Mouse (Mus musculus): ENCODE results near the gene Bcam. TPM values are rescaled to one million over a fixed set of nuclear protein-coding genes. Genes with fewer than 3 reads are reported as not detected.

The Bcam gene
- total RNA-seq, 2 experiments from 2014 or later = 48.5 to 51.9 TPM

GRCm38 (mm10) chr7:19758623-19759022 is 12.2 kb downstream of the Bcam start:
- intact Hi-C loops (cut with DNase I; ENCODE audit: low total_unique reads) = no loop called here
- no peak for DNase-seq

GRCm38 (mm10) chr7:19755851-19756786 is 14.7 kb downstream of the Bcam start:
- peak; percentile 80 for DNase-seq
- intact Hi-C loops (cut with DNase I; ENCODE audit: low total_unique reads) = no loop called here

GRCm38 (mm10) chr7:19755008-19755407 is 15.8 kb downstream of the Bcam start:
- intact Hi-C loops (cut with DNase I; ENCODE audit: low total_unique reads) = no loop called here
- DNase-seq = no peak

GRCm38 (mm10) chr7:19754065-19754464 is 16.8 kb downstream of the Bcam start:
- intact Hi-C loops (cut with DNase I; ENCODE audit: low total_unique reads) = loop anchor here (5.0 kb wide), 1 partner anchor 33 kb away; no protein-coding TSS in a partner anchor
- no peak for DNase-seq

GRCm38 (mm10) chr7:19753587-19753986 is 17.2 kb downstream of the Bcam start:
- intact Hi-C loops (cut with DNase I; ENCODE audit: low total_unique reads) = loop anchor here (5.0 kb wide), 1 partner anchor 34 kb away; no protein-coding TSS in a partner anchor
- peak; percentile 49 for DNase-seq

GRCm38 (mm10) chr7:19752652-19753051 is 18.2 kb downstream of the Bcam start:
- intact Hi-C loops (cut with DNase I; ENCODE audit: low total_unique reads) = loop anchor here (5.0 kb wide), 1 partner anchor 35 kb away; no protein-coding TSS in a partner anchor
- DNase-seq = no peak

- intact Hi-C loops (cut with DNase I; ENCODE audit: low total_unique reads) = loop anchor here (5.0 kb wide), 1 partner anchor 36 kb away; no protein-coding TSS in a partner anchor
- DNase-seq = no peak
These were observed 19.8 kb downstream of the Bcam start for GRCm38 (mm10) chr7:19751070-19751383.

- DNase-seq = peak; percentile 93
- intact Hi-C loops (cut with DNase I; ENCODE audit: low total_unique reads) = loop anchor here (5.0 kb wide), 1 partner anchor 37 kb away; no protein-coding TSS in a partner anchor
These were observed 20.4 kb downstream of the Bcam start, which contains the start of gene Nectin2 for GRCm38 (mm10) chr7:19750217-19751069. TSS of gene Nectin2 (minus strand) at chr7:19750483.

- intact Hi-C loops (cut with DNase I; ENCODE audit: low total_unique reads) = loop anchor here (5.0 kb wide), 1 partner anchor 38 kb away; no protein-coding TSS in a partner anchor
- peak; percentile 97 for DNase-seq
These were observed 21.2 kb downstream of the Bcam start for GRCm38 (mm10) chr7:19749389-19750216.

GRCm38 (mm10) chr7:19748219-19749195 is 22.3 kb downstream of the Bcam start:
- intact Hi-C loops (cut with DNase I; ENCODE audit: low total_unique reads) = no loop called here
- peak; percentile 11 for DNase-seq

GRCm38 (mm10) chr7:19747420-19748218 is 23.2 kb downstream of the Bcam start:
- intact Hi-C loops (cut with DNase I; ENCODE audit: low total_unique reads) = no loop called here
- no peak for DNase-seq

- no peak for DNase-seq
- intact Hi-C loops (cut with DNase I; ENCODE audit: low total_unique reads) = no loop called here
These were observed 24.2 kb downstream of the Bcam start for GRCm38 (mm10) chr7:19746426-19747201.

- intact Hi-C loops (cut with DNase I; ENCODE audit: low total_unique reads) = no loop called here
- DNase-seq = no peak
These were observed 24.8 kb downstream of the Bcam start for GRCm38 (mm10) chr7:19745971-19746370.

GRCm38 (mm10) chr7:19744590-19745385 is 26.0 kb downstream of the Bcam start:
- intact Hi-C loops (cut with DNase I; ENCODE audit: low total_unique reads) = no loop called here
- DNase-seq = no peak

GRCm38 (mm10) chr7:19743791-19744190 is 27.0 kb downstream of the Bcam start:
- intact Hi-C loops (cut with DNase I; ENCODE audit: low total_unique reads) = no loop called here
- no peak for DNase-seq

- DNase-seq = no peak
- intact Hi-C loops (cut with DNase I; ENCODE audit: low total_unique reads) = no loop called here
These were observed 28.3 kb downstream of the Bcam start for GRCm38 (mm10) chr7:19742468-19742867.
